Mouse (Mus musculus) megakaryocyte progenitor cell, adult 5-6 weeks (primary cell): ENCODE measurements at regions not wholly inside any gene's neighbourhood (a gene's known extent, or its start where the extent isn't known, plus 50 kb on each side); places are given as distances from the start of the nearest gene placed in this dataset.

ENCODE experiments used
- ATAC-seq: replicated peaks from 2 replicates; pipeline ENCODE4 v1.8.0; 2016; ENCODE audit warnings: mild to moderate bottlenecking, moderate TSS enrichment, inconsistent platforms; ENCODE audit not compliant: poor library complexity

DNA sequence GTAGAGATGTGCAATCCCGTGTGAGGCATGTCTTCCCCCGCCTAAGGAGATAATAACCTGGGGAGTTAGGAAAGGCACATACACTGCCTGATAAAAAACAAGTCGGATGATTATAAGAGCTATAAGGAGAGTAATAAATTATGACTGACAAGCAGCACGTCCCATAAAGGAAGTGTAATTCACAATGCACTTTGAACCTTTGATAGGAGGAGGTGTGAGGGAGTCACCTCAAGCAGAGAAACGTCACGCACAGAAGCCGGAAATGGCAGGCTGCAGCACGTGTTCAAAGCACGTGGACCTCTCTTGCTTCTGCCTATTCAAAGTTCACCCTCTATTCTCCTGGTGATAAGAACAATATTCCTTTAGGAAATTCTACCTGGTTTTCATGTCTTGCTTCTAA lies 154.4 kb upstream of the Dyrk2 start:
- ATAC-seq, result no peak

DNA sequence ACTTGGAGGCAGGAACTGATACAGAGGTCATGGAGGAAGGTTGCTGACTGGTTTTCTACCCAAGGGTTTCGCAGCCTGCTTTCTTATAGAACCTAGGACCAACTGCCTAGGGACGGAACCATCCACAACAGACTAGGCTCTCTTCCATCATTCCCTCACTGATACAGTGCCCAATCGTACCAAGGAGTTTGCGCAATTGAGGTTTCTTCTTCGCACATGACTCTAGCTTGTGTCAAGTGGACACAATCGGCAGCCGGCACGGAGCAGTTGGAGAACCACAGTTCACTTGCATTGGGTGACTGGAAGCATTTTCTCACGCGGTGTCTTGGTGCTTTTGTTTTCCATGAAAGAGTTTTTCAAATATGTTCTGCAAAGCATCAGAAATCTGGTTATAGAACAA lies 149.1 kb upstream of the Dyrk2 start:
- peak; percentile 52; the same call in 1 of the 2 replicates for ATAC-seq

DNA sequence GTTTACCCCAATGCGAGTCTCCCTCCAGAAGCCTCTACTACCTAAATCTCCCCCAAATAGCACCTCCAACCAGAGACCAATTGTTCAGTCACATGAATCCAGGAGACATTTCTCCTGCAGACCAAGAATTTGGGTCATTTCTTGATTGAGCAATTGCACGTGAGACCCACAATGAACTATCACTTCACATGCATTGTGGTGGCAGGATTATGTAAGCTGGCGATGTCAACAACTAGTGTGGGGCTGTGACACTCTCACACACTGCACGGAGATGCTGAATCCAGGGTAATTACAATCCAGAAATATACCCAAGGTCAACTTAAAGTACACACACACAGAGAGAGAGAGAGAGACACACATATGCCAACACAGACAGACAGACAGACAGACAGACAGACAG lies 148.5 kb upstream of the Dyrk2 start:
- ATAC-seq, result peak; percentile 60; the same call in 1 of the 2 replicates

DNA sequence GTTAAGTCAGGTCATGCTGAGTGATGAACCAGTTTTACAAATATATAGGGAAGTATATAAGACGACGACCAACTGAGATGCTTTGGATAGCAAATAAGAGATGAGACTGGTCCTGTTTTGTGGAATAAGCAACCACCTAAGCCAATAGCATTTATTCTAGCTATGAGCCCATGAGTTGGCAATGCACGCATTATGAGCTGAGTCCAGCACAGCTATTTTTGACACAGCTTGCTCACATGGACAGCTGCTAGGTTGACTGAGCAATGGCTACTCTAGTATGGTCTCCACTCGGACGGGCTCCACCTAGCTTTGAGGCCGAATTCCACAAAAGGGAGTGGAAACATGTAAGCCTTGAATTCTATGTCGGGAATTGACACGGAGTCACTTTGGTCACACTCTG lies 146.1 kb upstream of the Dyrk2 start:
- no peak for ATAC-seq

DNA sequence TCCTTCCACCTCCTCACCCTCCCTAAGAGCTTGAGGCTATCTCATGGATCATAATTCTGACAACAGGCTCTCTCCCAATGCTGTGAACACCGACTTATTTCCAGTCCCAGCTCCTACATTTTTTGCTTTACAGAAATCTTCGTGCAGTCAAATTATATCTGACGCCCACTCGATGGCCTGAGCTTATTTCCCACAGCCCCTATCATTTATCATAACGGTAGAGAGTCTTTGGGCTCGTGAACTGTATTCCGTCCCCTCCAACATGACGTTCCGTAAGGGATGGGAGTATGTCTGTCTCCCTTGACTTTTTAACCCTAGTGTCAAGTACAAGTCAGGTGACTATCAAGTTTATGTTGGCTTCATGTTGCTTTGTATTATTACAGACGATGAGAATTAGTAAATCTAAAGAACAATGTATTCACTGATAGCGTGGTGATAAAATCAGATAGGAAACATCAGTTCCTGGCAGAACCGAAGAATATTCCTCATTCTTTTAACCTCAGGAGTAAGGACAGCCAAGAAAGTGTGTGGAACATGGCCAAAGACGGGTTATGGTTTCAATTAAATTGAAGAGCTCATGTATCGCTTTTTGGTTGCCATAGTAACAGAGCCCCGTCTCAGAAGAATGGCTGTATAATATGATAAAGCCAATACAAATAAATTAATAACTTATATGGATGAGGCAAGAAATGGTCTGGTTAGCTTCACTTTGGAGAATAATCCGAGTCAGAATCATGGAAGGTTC lies 145.5 kb upstream of the Dyrk2 start:
- no peak for ATAC-seq

DNA sequence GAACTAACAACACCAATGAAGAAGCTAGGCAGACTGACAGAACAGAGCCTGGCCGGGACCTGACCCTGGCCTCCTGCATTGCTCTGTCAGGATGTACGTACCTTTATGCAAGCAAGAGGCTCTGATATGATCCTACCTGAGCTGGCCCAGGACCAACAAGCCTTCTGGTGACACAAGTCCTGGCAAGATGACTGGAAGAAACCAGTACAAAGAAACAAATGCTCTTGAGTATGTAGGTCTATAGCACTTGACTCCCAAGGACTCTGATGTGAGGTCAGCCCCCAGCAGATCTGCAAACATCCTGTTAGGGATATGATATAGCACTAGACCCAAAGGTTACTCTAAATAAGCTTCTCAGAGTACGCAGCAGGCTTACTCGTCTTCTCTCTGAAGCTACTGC lies 144.7 kb upstream of the Dyrk2 start:
- no peak for ATAC-seq

DNA sequence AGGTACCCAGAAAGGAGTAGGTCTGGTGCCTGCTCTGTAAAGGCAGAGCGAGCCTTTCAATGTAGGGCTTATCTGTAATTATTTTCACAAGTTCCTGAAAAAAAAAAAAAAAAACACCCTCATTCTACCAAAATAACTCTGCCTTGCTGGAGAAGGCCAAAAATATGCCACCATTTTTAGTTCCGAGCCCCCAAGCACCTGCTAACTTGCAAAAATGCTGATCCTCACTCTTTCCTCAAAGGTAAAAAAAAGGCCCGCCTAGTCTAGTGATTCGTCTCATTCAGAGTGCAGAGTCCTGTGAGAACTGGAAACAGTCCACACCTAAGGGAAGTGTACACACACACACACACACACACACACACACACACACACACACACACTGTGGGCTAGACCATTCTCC lies 143.7 kb upstream of the Dyrk2 start:
- ATAC-seq, result no peak

DNA sequence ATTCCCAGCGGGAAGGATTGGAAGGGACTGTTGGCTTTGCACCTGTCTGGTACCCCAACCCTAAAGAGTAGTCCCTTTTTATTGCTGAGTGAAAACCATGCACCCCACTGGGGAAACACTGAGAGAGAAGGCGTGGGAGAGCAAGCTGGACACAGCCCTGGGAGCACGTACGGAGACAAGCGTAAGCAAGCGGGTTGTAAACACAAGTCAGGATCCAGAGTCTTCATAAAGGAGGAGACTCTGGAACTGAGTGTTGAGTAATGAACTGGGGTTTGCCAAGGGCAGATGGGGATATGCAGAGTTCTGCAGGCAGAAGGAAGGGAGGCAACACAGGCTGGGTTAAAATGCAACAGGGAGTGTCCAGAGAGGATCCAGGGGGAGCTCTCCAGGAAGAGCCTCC lies 141.5 kb upstream of the Dyrk2 start:
- no peak for ATAC-seq

DNA sequence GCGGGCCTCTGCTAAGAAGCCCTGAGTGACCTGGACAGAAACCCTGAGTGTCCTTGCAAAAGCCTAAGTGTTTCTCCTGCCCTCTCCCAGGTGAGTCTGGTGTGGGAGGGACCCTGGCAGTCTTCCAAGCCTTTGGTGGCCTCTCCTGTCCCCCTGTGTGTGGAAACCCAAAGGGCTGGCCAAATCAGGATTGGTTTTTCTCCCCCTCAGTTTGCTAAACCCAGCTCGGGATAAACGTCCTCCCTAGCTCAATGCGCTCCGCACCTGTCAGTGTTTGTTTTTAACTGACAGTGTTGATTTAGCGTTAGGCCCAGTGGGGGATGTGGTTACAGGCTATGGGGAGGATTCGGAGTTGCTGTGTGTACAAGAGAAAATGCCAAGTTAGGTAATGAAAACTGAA lies 140.9 kb upstream of the Dyrk2 start:
- ATAC-seq, result no peak

DNA sequence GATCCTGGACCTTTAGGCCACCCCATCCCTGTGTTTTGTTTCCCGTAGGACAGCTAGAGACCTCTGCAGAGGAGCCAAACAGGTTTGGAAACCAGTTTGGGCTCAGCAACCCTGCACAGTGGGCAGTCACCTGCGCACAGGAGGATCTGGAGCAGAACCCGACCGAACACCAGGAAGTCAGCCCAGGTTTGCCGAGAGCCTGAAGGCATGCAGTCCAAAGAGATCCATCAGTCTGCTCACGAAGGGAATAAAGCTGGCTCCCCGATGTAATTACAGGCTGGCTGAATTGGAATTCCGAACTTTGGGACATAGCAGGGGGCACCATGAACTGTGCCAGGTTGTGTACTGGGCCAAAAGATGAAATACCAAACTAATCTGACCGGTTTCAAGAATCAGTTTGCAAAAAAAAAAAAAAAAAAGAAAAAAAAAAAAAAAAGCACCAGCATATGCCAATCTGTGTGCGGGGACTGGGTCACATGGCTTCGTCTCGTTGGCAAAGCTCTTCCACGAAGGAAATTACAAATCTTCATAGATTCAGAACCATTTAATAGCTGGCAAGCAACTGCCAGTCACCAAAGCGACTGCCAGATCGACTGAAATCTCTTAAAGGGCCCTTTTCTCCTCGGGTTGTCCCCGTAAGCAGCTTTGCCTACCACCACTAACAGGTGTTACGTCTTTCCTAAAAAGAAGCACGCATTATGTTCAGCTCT lies 137.0 kb upstream of the Dyrk2 start:
- ATAC-seq, result no peak

DNA sequence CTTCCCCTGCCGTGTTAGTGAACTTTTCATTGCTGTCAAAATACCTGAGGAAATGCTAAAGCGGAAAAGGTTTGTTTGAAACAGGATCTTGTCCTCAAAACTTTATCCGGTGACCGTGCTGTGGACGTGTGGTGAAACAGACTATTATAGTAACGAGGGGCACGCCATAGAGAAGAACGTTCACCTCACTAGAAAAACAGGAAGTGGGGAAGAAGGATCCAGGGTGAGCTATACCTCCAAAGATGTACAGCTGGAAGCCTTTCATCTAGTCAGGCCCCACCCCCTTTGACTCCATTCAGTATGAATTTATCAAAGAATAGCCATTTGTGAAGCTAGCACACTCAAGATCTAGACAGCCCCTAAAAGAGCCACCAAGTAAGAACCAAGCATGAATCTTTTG lies 135.5 kb upstream of the Dyrk2 start:
- 0 out of 2 replicates have a peak, but pooled peaks have one; percentile 52 for ATAC-seq

DNA sequence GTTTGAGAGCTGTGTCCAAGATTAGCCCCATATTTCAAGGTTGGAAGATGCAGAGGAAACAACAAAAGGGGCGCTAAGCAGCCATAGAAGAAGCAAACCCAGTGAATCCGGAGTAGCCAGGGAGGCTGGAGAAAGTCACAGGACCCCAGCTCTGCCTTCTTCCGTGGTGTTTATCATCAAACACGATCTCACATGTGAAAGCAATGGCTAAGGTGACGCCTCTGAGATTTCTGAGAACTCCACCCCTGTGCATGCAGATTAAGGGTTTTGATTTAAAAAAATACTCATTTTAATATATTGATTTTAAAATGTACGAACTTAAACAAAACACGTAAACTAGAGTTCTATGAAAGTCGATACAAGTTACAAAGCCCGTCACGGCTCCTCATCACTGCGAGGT lies 134.4 kb upstream of the Dyrk2 start:
- ATAC-seq, result no peak

DNA sequence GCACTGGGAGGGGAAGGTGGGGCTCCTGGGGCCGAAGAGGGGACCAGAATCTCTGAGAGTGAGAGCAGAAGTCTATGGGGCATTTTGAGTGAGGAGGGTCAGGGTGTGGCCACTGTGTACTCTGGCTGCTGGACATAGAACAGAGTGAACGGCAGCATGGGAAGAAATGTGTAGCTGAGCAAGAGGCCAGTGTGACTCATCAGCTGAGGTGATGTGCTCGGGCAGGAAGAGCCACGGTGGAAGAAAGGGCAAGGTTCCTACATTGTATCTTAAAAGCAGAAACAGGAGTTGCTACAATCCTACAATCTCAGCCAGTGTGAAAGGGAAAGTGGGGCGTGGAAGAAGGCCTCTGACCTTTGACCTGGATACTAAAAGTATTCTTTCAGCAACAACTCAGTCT lies 133.8 kb upstream of the Dyrk2 start:
- no peak for ATAC-seq

DNA sequence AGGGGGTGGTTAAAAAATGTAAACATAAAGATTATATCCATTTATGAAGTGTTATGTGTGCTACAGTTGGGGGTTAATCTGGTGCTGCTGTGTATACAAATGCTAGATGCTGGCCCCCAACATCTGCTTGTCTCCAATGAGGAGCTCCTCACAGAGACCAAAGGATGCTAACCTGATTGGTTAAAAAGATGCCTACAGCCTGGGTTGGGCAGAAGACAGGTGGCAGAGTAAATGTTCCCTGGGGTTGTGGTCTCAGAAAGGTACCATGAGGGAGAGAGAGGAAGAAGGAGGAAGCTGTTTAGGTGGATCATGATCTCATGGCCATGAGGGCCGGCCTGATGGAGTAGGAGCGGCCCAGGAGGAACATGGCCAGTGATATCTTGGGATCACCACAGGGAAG lies 133.0 kb upstream of the Dyrk2 start:
- ATAC-seq, result no peak

DNA sequence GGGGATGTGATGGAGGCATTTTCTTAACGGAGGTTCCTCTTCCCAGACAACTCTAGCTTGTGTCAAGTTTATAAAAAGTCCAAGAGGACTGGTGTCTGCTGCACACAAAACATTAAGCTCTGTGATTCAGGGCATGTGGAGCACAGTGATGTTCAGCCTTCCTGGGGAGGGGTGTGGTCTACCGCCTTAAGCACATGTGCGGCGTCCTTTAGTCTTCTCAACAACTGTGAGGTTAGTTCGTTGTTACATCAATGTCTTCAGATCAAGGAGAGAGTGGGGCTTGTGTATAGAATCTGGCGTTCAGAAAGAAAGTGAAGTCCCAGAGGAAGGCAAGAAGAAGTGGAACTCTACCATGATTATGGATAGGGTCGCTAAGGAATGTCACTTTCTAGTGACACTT lies 131.9 kb upstream of the Dyrk2 start:
- ATAC-seq, result no peak

DNA sequence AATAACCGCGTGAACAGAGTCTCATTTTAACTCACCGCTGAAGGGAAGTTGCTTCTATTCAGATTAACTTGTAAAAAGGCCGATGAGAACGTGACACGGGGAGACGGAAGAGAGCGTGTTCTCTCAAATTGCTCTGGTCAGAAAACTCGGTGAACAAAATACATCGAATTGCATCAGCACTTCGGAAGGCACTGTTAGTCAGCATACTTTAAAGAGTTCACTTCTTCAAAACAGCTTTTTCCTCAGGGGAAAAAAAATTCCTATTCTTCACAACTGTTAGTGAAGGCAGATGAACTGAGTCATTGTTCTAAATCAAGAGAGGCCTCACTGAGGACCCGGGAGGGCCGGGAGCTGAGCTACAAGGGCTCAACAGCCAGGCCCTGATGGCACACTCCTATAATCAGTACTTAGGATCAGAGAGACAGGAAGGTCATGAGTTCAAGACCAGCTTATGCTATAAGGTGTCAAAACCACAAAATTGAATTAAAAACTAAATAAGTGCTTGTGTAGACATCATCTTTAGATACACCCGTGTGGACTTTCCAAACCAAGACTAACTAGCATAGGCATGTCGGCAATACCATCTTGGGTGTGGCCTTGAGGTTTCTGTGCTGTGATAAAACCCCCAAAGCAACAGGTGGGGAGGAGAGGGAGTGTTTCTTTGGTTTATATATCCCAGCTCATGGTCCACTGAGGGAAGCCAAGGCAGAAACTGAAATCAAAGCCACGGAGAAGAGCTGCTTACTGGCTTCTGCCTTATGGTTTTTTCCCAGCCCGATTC lies 131.2 kb upstream of the Dyrk2 start:
- ATAC-seq, result no peak

DNA sequence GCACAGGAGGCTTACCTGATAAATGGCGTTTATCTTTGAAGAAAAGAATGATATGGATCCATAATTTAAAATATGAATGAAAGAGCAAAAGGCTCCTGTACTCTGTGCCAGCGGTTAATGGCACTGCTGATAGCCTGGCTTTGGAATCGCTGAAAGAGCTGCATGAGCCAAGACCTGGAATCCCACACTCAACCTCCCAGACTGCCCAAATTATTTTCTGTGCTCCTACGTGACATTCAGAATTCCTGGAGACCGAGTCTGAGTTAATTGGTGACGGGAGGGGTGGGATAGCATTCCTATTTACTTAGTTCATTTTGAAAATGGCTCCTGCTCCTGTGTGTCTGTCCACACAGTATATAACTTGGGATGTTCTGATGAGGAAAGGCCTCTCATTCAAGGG lies 129.0 kb upstream of the Dyrk2 start:
- ATAC-seq, result no peak

DNA sequence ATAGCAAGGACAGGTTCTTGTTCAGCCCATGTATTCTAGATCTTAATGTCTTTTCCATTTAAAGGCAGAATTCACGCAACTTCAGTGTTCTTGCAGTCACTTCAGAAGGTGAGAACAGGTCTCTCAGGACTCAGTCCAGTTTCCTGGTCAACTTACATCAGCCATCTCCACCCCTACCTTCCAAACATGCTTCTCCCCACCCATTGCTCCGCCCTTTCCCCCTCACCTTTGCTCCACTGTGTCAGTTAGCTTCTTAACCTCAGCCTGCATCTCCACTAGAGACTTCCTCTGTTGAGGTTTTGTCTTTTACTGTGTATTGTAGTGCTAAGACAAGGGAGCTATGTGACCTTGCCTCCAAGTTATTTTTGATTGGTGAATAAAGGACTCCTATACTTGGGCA lies 127.0 kb upstream of the Dyrk2 start:
- ATAC-seq, result no peak

DNA sequence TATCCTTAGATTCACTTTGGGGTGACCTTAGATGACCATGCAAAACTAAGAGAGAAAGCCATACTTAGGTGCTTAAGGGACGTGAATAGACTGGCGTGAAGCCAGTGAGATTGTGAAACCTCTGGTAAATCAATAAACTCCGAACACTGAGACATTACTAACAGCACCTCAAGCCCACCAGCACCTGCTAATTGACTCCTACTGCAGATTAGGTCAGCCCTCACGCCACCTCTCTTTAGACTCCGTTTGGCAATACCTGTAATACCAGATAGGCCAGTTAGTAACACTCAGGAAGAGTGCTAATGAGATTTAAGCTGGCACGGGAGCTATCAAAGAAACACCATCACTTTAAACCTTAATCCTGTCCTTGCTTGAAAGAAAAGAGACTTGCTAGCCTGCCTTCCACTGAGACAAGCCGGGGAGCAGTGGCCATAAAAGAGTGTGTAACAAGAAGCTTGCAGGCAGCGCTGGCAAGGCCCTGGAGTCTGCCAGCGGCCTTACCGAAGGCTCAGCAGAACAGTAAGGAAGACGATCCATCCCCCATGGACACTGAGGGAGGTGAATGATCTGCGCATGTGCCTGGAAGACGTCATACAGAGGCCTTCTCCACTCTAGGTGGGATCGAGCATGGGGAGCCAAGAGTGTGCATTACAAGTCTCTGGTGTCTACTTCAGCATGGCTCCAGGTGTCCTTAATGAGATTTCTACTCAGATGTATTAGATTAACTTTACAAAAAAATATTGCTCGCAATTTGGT lies 124.0 kb upstream of the Dyrk2 start:
- no peak for ATAC-seq

DNA sequence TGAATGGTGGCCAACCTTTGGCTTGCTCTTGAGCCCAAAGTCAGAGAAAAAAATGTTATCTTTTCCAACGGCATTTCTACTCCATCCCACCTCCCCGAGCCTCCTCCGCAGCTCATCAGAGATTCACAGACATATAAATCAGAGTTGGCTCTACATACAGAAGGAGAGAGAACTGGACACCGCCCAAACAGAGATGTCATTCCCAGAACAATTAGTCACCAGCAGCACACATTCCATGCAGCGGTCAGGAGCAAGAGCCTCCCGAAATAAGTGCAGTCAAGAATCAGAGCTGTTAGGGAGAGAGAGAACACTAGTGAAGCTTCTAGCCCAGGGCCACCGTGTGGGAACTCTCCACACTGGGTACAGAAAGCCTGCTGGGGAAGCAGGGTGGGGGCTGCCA lies 121.2 kb upstream of the Dyrk2 start:
- ATAC-seq, result no peak

DNA sequence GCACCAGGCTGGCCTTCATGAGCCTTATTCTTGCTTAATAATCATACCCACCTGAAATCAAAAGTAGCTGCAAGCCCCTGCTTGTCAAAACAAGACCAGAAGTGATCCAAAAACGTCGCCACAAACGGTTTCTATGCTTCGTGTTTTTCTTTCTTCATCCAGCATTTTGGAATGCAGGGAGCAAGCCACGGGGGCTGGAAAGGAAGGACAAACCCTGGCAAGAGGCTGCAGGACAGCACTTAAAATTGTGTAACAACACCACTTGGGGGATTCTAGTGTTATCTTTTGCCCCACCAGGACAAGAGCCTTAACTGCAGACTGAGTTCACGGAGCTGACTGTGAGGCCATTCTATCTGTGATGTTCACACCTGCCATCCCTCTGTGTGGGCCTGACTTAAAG lies 120.5 kb upstream of the Dyrk2 start:
- ATAC-seq, result no peak
